Mouse (Mus musculus): ENCODE data around the gene Hepacam2. TPM values are rescaled to one million over a fixed set of nuclear protein-coding genes. Genes with fewer than 3 reads are reported as not detected.

The Hepacam2 gene
- polyA plus RNA-seq (2021; fragmentation: Nextera tagmentation) = 0.15 and 0.26 TPM in 2 replicates
- long read RNA-seq, experiment 1, partial matches to known transcripts = 0 of 1 reads
- long read RNA-seq, experiment 1, other reads (novel, unspliced or antisense) = 1 of 1 reads
- long read RNA-seq, experiment 2 = 0 reads

DNA sequence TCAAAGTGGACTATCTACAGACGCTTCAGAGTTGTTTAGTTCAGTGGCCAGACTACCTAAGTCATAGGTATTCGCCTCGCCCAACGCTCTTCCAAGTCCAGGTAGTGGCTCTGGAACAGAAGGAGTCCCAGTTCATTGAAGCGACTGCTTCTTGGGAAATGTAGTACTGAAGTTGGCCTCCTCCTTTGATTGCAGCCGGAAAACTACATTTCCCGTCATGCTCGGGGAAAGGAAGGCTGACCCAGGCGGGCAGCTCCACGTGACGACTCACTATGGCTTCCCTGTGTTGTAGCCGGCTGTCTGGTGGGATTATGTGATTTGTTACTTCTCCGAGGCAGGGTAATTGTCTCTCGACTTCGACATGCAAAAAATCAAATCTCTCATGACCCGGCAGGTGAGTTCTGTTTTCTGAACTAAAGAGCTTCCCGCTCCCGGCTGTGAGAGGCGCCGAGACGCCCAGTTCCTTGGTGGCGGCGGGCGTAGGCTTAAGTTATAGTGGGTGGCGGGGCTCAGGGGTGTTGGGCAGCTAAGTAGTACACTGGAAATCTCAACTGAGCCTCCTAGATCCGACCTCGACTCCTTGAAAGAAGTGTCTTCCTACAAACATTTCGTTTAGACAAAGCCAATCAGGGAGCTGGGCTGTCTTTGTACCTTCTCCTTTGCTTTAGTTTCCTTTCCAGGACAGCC, at the start of gene Hepacam2, which contains the start of gene Vps50:
TSS of gene Hepacam2 (minus strand) at position 137 of the 687 bp plus-strand sequence.
TSS of gene Vps50 (plus strand) at position 221 of the 687 bp plus-strand sequence.

Other genes with a start within 250 kb of the Hepacam2 start
- 1.1 and 2.2 TPM in 2 replicates for gene Samd9l, start 98.7 kb downstream of the Hepacam2 start, polyA plus RNA-seq (2021; fragmentation: Nextera tagmentation)
- 22.7 and 32.9 TPM in 2 replicates for gene Vps50, start 84 bp upstream of the Hepacam2 start, polyA plus RNA-seq (2021; fragmentation: Nextera tagmentation)